Mouse (Mus musculus) spleen, adult 2 months (tissue): ENCODE measurements around the gene Gna12. TPM values are rescaled to one million over a fixed set of nuclear protein-coding genes. Genes with fewer than 3 reads are reported as not detected.

Source experiments
- DNase-seq, 2 experiments: peaks; one replicate each; pipeline versions ENCODE4 v3.0.0 to v3.0.0-alpha.2; 2012 to 2021; ENCODE audit warnings: low spot score in 2 of 2, low read depth in 1 of 2
- H3K27ac ChIP-seq: fragments of 200-500 bp; 2 replicates; pipeline ENCODE4 v1.5.1; 2012; ENCODE audit warnings: low read length, inconsistent platforms; ENCODE audit not compliant: insufficient read depth
- H3K27me3 ChIP-seq: fragments of 200-500 bp; 2 replicates; pipeline ENCODE4 v1.6.1; 2012; ENCODE audit warnings: mild to moderate bottlenecking, moderate library complexity, low read length, inconsistent platforms; ENCODE audit not compliant: control insufficient read depth, insufficient read depth
- H3K36me3 ChIP-seq: fragments of 200-500 bp; 2 replicates; pipeline ENCODE4 v1.6.1; 2012; ENCODE audit warnings: mild to moderate bottlenecking, low read length, inconsistent platforms; ENCODE audit not compliant: control insufficient read depth, insufficient read depth
- H3K4me1 ChIP-seq: fragments of 200-500 bp; 2 replicates; pipeline ENCODE4 v1.6.1; 2011; ENCODE audit warnings: inconsistent platforms; ENCODE audit not compliant: control insufficient read depth, insufficient read depth, insufficient read length
- H3K4me3 ChIP-seq: fragments of 200-500 bp; 2 replicates; pipeline ENCODE4 v1.5.1; 2011; ENCODE audit warnings: mild to moderate bottlenecking, inconsistent platforms; ENCODE audit not compliant: insufficient read depth, insufficient read length; ENCODE audit errors: extremely low read depth
- CTCF ChIP-seq: fragments of 200-500 bp; IDR thresholded peaks from 2 replicates; pipeline ENCODE4 v1.5.1; 2011; ENCODE audit warnings: mild to moderate bottlenecking, inconsistent platforms; ENCODE audit not compliant: insufficient read depth, insufficient read length, insufficient replicate concordance; ENCODE audit errors: extremely low read depth
- POLR2A ChIP-seq: fragments of 200-500 bp; IDR thresholded peaks from 2 replicates; pipeline ENCODE4 v1.6.1; 2011; ENCODE audit warnings: low read depth, low read length, inconsistent platforms
- WGBS: fragments of 180-500 bp; shearing (Covaris S2); methylation state at CpG from one replicate; pipeline ENCODE4 v1.1.7; 2018; 5-methylcytosine and 5-hydroxymethylcytosine counted together
- polyA plus RNA-seq: library from polyadenylated mRNA; depleted of rRNA; stranded (reverse); fragments of >200 nt; gene quantifications from 2 replicates; pipeline ENCODE4 v1.2.3, GENCODE M21; 2012

The Gna12 gene
- polyA plus RNA-seq, 1 experiment: 66.8 TPM

- WGBS: 59% methylated on average over 9 of the region's 9 CpGs
- Histone ChIP-seq H3K36me3 (no peaks in the 10 kb centered on the region), H3K27me3 (no peaks in the 10 kb centered on the region), H3K4me1 (0 out of 2 replicates have a peak, but pooled peaks cover 3% of the 10 kb centered on the region), H3K4me3 (no peak overlapping the region), H3K27ac (peak overlapping the region; percentile 2; the same call in 1 of the 2 replicates)
- no peak for DNase-seq
- TF ChIP-seq POLR2A (no peak), CTCF (no peak)
These were observed 39.0 kb downstream of the Gna12 start for GRCm38 (mm10) chr5:140790937-140791877.

DNA sequence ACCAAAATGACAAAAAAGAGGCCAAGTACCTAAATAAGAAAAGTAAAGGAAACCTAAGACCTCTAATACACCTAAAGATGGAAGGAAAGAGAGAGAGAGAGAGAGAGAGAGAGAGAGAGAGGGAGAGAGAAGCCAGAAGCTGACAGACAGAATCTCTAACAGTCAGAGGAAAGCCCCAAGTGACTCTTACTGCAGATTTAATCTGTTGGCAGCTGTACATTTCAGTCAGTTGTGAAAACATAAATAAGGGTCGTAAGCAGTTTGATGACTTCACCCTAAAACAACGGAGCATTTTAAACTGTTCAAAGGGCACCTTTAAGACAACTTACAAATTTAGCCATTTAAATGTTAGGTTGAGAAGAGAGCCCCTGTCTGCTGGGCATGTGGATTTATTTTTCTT lies 39.8 kb downstream of the Gna12 start:
- no peak overlapping the region for H3K4me3 ChIP-seq
- DNase-seq: no peak
- H3K27ac ChIP-seq: no peak overlapping the region
- H3K36me3 ChIP-seq: 0 out of 2 replicates have a peak, but pooled peaks cover 1% of the 10 kb centered on the region
- WGBS: 44% methylated on average over 2 of the region's 2 CpGs
- H3K27me3 ChIP-seq: no peaks in the 10 kb centered on the region
- TF ChIP-seq POLR2A (no peak), CTCF (no peak)
- H3K4me1 ChIP-seq: 0 out of 2 replicates have a peak, but pooled peaks cover 3% of the 10 kb centered on the region

DNA sequence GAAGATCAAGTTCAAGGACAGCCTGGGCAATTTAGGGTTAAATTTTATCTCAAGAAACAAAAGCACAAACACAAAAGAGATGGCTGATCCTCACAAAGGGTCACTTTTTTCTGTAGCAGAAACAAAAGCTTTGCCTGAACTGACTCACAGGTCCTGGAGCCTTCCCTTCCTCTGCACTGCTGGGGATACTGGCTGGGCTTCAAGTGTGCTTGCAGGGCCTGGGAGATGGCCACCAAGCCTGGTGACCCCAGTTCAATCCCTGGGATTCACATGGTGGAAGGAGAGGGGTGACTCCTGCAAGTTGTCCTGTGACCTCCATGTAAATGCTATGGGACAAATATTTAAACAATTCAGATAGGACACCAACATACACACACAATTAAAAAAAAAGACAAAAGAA lies 40.7 kb downstream of the Gna12 start:
- DNase-seq: no peak
- H3K27ac ChIP-seq: no peak overlapping the region
- H3K36me3 ChIP-seq: peaks cover 6% of the 10 kb centered on the region; the same call in 1 of the 2 replicates
- TF ChIP-seq POLR2A (no peak), CTCF (no peak)
- H3K27me3 ChIP-seq: no peaks in the 10 kb centered on the region
- 0 out of 2 replicates have a peak, but pooled peaks cover 3% of the 10 kb centered on the region for H3K4me1 ChIP-seq
- H3K4me3 ChIP-seq: no peak overlapping the region

DNA sequence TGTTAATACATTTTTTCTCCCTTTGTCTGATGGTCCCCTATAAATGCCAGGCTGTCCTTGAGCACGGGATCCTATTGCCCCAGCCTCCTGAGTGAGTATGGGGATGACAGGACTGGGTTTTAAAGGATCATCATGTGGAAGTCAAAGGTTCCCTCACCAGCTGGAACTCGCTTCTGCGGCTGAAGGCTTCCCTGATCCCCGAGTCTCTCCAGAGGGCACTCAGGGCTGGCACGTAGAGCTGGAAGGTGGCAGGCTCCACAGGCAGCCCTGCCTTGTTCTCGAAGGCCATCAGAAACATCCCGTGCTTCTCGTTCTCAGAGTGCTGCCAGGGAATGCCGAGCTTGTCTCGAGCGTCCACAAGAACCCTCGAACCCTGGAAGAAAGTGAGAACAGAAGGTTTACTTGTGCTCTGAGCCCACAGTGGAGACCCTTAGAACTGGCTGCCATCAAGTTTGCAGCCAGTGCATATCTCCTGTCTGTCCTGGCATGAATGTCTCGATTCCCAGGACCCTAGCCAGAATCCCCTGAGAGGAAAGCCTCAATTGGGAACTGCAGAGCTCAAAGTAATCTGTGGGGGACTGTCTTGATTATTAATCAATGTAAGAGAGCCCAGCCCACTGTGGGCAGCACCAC lies 44.9 kb downstream of the Gna12 start:
- no peak overlapping the region for H3K27ac ChIP-seq
- H3K27me3 ChIP-seq: no peaks in the 10 kb centered on the region
- TF ChIP-seq CTCF (no peak), POLR2A (no peak)
- H3K4me3 ChIP-seq: no peak overlapping the region
- DNase-seq: no peak
- 93% methylated on average over 13 of the region's 13 CpGs for WGBS
- peaks cover 13% of the 10 kb centered on the region for H3K36me3 ChIP-seq
- no peaks in the 10 kb centered on the region for H3K4me1 ChIP-seq

- WGBS: 81% methylated on average over 6 of the region's 6 CpGs
- no peaks in the 10 kb centered on the region for H3K27me3 ChIP-seq
- no peak overlapping the region for H3K27ac ChIP-seq
- H3K36me3 ChIP-seq: peaks cover 13% of the 10 kb centered on the region
- H3K4me1 ChIP-seq: no peaks in the 10 kb centered on the region
- TF ChIP-seq POLR2A (no peak), CTCF (no peak)
- no peak overlapping the region for H3K4me3 ChIP-seq
- no peak for DNase-seq
These were observed 45.9 kb downstream of the Gna12 start for GRCm38 (mm10) chr5:140784288-140784687.

GRCm38 (mm10) chr5:140783577-140783976 lies 46.7 kb downstream of the Gna12 start:
- Histone ChIP-seq H3K36me3 (peaks cover 13% of the 10 kb centered on the region), H3K4me3 (no peak overlapping the region), H3K4me1 (no peaks in the 10 kb centered on the region), H3K27ac (no peak overlapping the region), H3K27me3 (no peaks in the 10 kb centered on the region)
- 90% methylated on average over 4 of the region's 4 CpGs for WGBS
- DNase-seq: no peak
- TF ChIP-seq CTCF (no peak), POLR2A (no peak)
